Mouse (Mus musculus): Measurements from ENCODE around the gene Derl3. TPM values are rescaled to one million over a fixed set of nuclear protein-coding genes. Genes with fewer than 3 reads are reported as not detected.
"Not testable (repeated sequence)": the region's sequence is repeated elsewhere in the genome, so short reads cannot be mapped to it uniquely, and the experiment has no call there.

Derl3 gene
- polyA plus RNA-seq, 1 experiment = 19.0 TPM

DNA sequence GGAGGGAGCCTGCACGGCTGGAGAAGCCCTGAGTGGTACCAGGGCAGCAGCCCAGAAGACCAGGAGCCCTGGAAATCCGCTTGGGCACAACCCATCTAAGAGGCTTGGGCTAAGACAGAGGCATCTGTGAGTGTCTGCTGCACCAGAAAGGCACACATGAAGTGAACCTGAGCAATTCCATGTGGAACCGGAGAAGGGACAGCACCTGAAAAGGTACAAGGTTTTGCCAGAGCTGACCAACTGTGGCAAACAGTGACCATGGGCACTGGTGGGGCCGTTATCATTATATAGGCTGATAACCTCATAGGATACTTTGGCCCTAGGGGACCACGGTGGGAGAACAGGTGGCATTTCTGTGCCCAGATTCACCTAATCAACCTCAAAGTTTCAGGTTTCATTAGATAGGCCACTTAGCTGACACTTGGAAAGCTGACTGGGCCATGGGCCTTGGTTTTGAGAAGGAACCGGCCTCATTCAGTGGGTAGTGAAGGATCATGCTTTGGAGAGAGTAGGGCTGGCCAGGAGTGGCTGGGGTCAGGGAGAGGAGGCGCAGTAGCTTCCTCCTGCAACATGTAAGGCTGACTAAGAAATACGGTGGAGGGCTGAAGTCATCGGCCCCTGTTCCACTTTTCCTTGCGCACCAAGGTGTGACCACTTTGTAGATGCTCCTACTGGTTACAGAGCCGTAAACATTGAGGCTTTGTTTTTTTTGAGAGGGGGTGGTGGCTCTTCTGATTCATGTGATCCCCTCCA, 36.9 kb upstream of the Derl3 start:
- no peak for DNase-seq
- 92% methylated on average over 11 of the region's 11 CpGs for WGBS
- H3K27ac ChIP-seq (ENCODE audit: control insufficient read depth, insufficient read depth, low read length) = no peak overlapping the region
- H3K36me3 ChIP-seq (ENCODE audit: control insufficient read depth, insufficient read depth, low read length) = no peaks in the 10 kb centered on the region
- no peak for TF ChIP-seq POLR2A (IDR thresholded peaks at IDR 0.05; ENCODE audit: control insufficient read depth, extremely low read depth, insufficient read depth, low read length, poor library complexity)
- no peak for TF ChIP-seq CTCF (IDR thresholded peaks at IDR 0.05; ENCODE audit: borderline replicate concordance, control insufficient read depth, extremely low read depth, insufficient read depth, low read length, poor library complexity)
- H3K4me3 ChIP-seq (ENCODE audit: control insufficient read depth, insufficient read depth, low read length) = no peak overlapping the region
- no peaks in the 10 kb centered on the region for H3K27me3 ChIP-seq (ENCODE audit: control insufficient read depth, insufficient read depth, low read length)
- peaks cover 10% of the 10 kb centered on the region for H3K4me1 ChIP-seq (replicated peaks; ENCODE audit: control insufficient read depth, insufficient read depth, low read length)

DNA sequence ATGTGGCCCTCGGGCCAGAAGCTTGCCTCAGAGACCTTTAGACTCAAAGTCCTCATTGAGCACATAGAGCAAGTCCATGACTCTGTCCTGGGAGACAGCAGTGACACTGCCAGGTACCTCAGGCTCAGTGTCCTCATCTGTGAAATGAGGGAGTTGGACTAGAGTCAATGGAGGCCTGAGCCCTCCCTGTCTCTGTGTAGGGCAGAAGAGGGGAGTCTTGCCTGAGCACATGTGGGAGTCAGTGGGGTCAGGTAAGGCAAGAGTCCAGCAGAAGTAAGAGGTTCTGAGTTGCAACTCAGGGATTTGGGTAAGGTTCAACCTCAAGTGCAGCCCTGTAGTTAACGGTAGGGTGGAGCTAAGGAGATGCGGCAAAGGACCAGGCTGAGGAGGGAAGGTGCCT, 36.2 kb upstream of the Derl3 start:
- no peak for DNase-seq

DNA sequence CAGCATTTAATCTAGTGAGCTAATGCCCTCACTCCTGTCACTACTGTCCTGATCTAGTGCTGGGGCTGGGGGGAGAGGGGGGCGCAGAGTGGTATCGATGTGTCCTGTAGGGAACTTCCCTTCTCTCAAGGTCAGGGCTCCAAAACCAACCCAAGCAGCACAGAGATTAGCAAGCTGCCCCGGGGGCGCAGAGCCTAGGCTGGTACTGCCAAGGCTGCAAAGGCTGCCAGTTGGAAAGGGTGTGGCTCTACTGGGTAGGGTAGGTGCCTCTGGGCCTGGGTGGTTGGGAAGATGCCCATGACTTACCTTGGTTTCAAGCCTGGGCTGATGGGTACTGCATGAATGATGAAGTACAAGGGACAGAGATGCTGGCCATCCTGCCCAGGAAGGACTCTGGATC, 35.6 kb upstream of the Derl3 start:
- DNase-seq = no peak
- H3K27me3 ChIP-seq (ENCODE audit: control insufficient read depth, insufficient read depth, low read length) = no peaks in the 10 kb centered on the region
- no peak overlapping the region for H3K4me3 ChIP-seq (ENCODE audit: control insufficient read depth, insufficient read depth, low read length)
- 97% methylated on average over 4 of the region's 4 CpGs for WGBS
- no peak overlapping the region for H3K27ac ChIP-seq (ENCODE audit: control insufficient read depth, insufficient read depth, low read length)
- TF ChIP-seq POLR2A (IDR thresholded peaks at IDR 0.05; ENCODE audit: control insufficient read depth, extremely low read depth, insufficient read depth, low read length, poor library complexity) = no peak
- no peak for TF ChIP-seq CTCF (IDR thresholded peaks at IDR 0.05; ENCODE audit: borderline replicate concordance, control insufficient read depth, extremely low read depth, insufficient read depth, low read length, poor library complexity)
- no peaks in the 10 kb centered on the region for H3K36me3 ChIP-seq (ENCODE audit: control insufficient read depth, insufficient read depth, low read length)
- peaks cover 10% of the 10 kb centered on the region for H3K4me1 ChIP-seq (replicated peaks; ENCODE audit: control insufficient read depth, insufficient read depth, low read length)

More for the DNA sequence above, 36.2 kb upstream of the Derl3 start:
- H3K27ac ChIP-seq (ENCODE audit: control insufficient read depth, insufficient read depth, low read length) = no peak overlapping the region
- no peaks in the 10 kb centered on the region for H3K36me3 ChIP-seq (ENCODE audit: control insufficient read depth, insufficient read depth, low read length)
- no peaks in the 10 kb centered on the region for H3K27me3 ChIP-seq (ENCODE audit: control insufficient read depth, insufficient read depth, low read length)
- no peak overlapping the region for H3K4me3 ChIP-seq (ENCODE audit: control insufficient read depth, insufficient read depth, low read length)
- H3K4me1 ChIP-seq (replicated peaks; ENCODE audit: control insufficient read depth, insufficient read depth, low read length) = peaks cover 10% of the 10 kb centered on the region
- 88% methylated on average over 3 of the region's 3 CpGs for WGBS
- no peak for TF ChIP-seq CTCF (IDR thresholded peaks at IDR 0.05; ENCODE audit: borderline replicate concordance, control insufficient read depth, extremely low read depth, insufficient read depth, low read length, poor library complexity)

DNA sequence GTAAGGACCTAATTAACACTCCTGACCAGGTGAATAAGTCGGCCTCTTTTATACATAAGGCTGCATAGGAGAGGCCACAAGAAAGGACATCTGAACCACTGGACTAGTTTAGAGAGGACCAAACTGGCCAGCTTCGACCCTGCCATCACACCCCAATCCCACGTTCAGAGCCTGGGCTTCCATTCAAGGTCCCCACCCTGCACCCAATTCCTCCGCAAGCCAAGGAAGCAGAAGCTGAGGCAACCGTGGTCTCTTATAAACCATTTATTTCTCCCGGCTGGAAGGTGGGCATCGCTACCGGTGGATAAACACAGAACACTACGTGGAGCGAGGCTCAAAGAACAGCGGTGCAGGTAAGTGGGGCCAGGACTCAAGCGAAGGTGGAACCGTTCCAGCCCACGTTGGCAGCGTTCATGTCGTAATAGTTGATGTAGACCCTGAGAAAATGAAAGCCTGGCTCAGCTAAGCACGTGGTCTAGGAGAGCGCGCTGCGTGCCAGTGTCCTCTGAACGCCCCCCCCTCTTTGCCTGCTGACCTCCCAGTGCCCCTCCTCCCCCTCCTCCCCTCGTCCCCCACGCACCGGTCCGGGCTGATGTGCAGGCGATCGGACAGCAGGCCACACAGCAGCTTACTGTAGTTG, 34.0 kb upstream of the Derl3 start:
- Histone ChIP-seq H3K27ac (ENCODE audit: control insufficient read depth, insufficient read depth, low read length) (no peak overlapping the region), H3K4me1 (replicated peaks; ENCODE audit: control insufficient read depth, insufficient read depth, low read length) (peaks cover 10% of the 10 kb centered on the region), H3K4me3 (ENCODE audit: control insufficient read depth, insufficient read depth, low read length) (peak overlapping the region; percentile 84), H3K36me3 (ENCODE audit: control insufficient read depth, insufficient read depth, low read length) (no peaks in the 10 kb centered on the region), H3K27me3 (ENCODE audit: control insufficient read depth, insufficient read depth, low read length) (no peaks in the 10 kb centered on the region)
- 5% methylated on average over 27 of the region's 27 CpGs for WGBS
- TF ChIP-seq CTCF (IDR thresholded peaks at IDR 0.05; ENCODE audit: borderline replicate concordance, control insufficient read depth, extremely low read depth, insufficient read depth, low read length, poor library complexity) = no peak
- TF ChIP-seq POLR2A (IDR thresholded peaks at IDR 0.05; ENCODE audit: control insufficient read depth, extremely low read depth, insufficient read depth, low read length, poor library complexity) = no peak
- no peak for DNase-seq

DNA sequence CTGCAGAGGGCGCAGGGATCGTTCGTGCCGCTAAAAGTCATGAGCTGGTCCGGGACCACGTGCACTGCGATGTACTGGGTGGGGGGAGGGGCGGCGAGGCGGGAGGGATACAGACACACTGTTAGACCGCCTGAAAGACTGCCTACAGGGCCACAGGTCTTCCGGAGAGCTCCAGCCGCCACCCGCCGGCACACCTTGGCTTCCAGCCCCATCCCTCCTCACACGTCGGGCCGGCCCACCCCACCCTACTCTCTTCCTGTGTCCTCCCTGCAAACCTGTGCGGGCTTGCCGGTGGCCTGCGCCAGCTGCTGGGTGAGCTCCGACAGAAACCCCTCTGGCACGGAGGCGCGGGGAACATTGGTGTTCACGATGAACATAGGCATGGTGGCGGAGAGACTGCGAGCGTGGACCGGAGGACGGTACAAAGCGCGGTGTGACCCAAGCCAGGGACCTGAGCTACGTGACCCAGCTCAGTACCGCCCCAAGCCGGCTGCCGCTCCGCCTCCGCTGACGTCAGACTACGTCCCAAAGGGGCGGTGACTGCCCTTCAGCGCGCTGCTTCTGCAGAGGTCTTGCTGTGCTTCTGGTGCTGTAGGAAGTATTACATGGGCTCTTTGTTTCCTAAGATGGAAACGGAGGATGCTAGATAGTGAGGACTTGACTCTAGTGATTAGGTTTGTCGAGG, 33.3 kb upstream of the Derl3 start, which contains the start of gene Mif:
Gene Mif (minus strand): TSS at position 455 of the 685 bp plus-strand sequence.
- 0 out of 2 replicates have a peak, but pooled peaks have one; percentile 58 for TF ChIP-seq POLR2A (IDR thresholded peaks at IDR 0.05; ENCODE audit: control insufficient read depth, extremely low read depth, insufficient read depth, low read length, poor library complexity)
- H3K36me3 ChIP-seq (ENCODE audit: control insufficient read depth, insufficient read depth, low read length); H3K27me3 ChIP-seq (ENCODE audit: control insufficient read depth, insufficient read depth, low read length): not testable (repeated sequence)
- peaks cover 10% of the 10 kb centered on the region for H3K4me1 ChIP-seq (replicated peaks; ENCODE audit: control insufficient read depth, insufficient read depth, low read length)
- DNase-seq = peak; percentile 86
- H3K27ac ChIP-seq (ENCODE audit: control insufficient read depth, insufficient read depth, low read length) = peak within 1 kb of the TSS; percentile 11; the same call in 1 of the 2 replicates
- under 1% methylated on average over 46 of the region's 46 CpGs for WGBS
- peak within 1 kb of the TSS; percentile 84 for H3K4me3 ChIP-seq (ENCODE audit: control insufficient read depth, insufficient read depth, low read length)

DNA sequence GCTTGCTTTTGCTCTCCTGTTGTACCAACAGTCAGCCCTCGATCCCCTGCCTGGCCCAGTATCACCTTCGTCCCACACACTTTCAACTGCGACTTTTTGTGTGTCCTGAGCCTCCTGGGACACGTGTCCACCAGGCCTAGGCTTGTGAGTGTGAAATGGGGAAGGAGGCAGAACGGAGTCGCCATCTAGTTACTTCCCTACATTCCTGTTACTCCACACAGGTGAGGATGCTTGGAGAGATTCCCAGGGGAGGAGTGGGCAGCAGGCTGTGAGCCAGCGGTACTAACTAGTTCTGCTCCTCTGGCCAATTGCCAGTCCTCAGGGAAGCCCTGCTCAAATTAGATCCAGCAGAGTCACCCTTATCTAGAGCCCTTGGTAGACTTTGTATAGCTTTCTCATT, 32.5 kb upstream of the Derl3 start:
- H3K36me3 ChIP-seq (ENCODE audit: control insufficient read depth, insufficient read depth, low read length) = no peaks in the 10 kb centered on the region
- 78% methylated on average over 7 of the region's 7 CpGs for WGBS
- TF ChIP-seq POLR2A (IDR thresholded peaks at IDR 0.05; ENCODE audit: control insufficient read depth, extremely low read depth, insufficient read depth, low read length, poor library complexity) (no peak), CTCF (IDR thresholded peaks at IDR 0.05; ENCODE audit: borderline replicate concordance, control insufficient read depth, extremely low read depth, insufficient read depth, low read length, poor library complexity) (no peak)
- H3K27ac ChIP-seq (ENCODE audit: control insufficient read depth, insufficient read depth, low read length) = no peak overlapping the region
- H3K4me3 ChIP-seq (ENCODE audit: control insufficient read depth, insufficient read depth, low read length) = no peak overlapping the region
- H3K4me1 ChIP-seq (replicated peaks; ENCODE audit: control insufficient read depth, insufficient read depth, low read length) = peaks cover 10% of the 10 kb centered on the region
- H3K27me3 ChIP-seq (ENCODE audit: control insufficient read depth, insufficient read depth, low read length) = no peaks in the 10 kb centered on the region
- DNase-seq = no peak

Measured in thymus, adult 2 months (tissue).